Mouse (Mus musculus) thymus, adult 2 months (tissue): ENCODE results near the gene Tspan4.

ENCODE experiments used
- CTCF ChIP-seq: fragments of 200-500 bp; IDR thresholded peaks from 2 replicates; pipeline ENCODE4 v1.5.1; 2012; ENCODE audit warnings: mild to moderate bottlenecking, control low read depth, low read length, moderate library complexity, borderline replicate concordance; ENCODE audit not compliant: control insufficient read depth, poor library complexity, insufficient read depth; ENCODE audit errors: extremely low read depth
- POLR2A ChIP-seq: fragments of 200-500 bp; IDR thresholded peaks from 2 replicates; pipeline ENCODE4 v1.6.1; 2012; ENCODE audit warnings: mild to moderate bottlenecking, low read length, control low read depth, moderate library complexity; ENCODE audit not compliant: control insufficient read depth, poor library complexity, insufficient read depth; ENCODE audit errors: extremely low read depth

DNA sequence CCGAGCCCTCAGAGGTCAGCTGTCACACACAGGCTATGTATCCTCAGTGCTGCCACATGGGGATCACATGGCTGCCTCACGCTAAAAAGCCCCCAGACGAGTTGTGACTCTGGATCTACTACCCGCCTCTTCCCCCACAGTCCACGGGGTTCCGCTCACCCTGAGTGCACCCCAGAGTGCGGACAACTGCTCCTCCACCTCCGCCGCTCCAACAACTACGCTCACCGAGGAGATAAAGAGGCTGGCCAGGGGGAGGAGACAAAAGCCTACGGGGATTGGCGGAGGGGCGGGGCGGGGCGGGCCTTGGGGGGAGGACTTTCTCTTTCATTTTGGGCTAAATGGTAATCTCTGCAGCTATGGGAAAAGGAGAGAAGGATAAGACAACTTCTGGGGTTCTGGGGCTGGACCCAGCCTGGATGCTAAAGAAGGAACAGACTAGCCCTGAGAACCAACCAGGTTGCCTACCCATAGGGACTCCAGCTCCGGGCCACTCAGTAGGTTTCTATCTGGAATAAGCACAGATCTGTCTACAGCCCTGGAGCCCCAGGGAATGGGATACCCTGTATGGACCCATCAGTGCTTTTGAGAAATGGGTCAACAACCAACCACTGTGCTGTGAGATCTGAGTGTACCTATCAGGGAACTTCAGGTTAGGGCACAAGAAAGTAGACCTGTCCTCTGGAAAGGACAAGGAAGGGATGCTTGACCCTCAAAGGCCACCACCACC is 39.7 kb upstream of the Tspan4 start:
- TF ChIP-seq CTCF (no peak), POLR2A (peak; percentile 43; the same call in 1 of the 2 replicates)
